Mouse (Mus musculus) neutrophil, adult 83 days (primary cell): ENCODE results near the gene Sh3bp2. TPM values are rescaled to one million over a fixed set of nuclear protein-coding genes. Genes with fewer than 3 reads are reported as not detected.

Experiments used
- total RNA-seq, 2 experiments: library from RNA; stranded (reverse); gene quantifications; one replicate each; pipeline ENCODE4 v1.2.4; 2023

Gene Sh3bp2
- total RNA-seq, result 10 to 100 TPM; 69.0 to 73.2 TPM

DNA sequence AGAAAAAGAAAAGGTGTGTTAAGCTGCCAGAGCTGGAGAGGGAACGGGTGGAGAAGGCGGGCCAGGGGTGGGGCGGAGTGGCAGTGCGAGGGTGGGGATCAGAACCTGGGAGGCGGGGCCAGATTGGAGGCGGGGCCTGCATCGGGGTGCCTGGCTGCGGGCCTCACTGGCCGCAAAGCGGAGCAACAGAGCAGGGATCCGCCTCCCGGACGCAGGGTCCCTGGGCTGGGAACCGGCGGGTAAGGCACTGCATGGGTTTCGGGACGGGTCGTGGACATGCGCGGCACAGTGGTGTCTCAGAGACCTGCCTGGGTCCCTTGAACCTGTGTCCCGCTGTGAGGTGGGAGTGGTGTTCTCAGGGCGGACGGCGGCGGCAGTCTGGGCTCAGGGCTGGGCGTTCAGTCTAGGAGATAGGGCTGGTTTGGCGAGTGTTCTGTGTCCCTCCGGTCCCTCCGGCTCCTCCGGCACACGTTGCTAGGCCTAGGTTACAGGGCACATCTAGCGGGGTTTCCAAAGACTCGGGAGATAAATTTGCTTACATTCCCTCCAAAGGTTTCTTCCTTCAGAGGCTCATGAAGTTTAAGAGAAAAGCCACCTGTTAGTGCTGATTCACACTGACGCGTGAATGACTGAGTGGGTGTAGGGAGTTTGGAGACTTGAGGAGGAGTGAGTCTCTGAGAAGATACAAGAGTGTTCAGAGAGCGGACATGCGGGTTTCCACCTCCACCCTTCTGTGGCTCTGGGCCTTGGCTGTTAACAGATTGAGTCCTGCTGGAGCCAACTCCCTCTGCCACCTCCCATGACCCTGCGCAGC is at the start of gene Sh3bp2:
Sh3bp2 (plus strand) TSS at position 176 of the 814 bp plus-strand sequence.

GRCm38 (mm10) chr5:34513466-34514217 is 12.0 kb upstream of the Sh3bp2 start, which contains the start of gene Tnip2:
TSS of gene Tnip2 (minus strand) at chr5:34513991.

DNA sequence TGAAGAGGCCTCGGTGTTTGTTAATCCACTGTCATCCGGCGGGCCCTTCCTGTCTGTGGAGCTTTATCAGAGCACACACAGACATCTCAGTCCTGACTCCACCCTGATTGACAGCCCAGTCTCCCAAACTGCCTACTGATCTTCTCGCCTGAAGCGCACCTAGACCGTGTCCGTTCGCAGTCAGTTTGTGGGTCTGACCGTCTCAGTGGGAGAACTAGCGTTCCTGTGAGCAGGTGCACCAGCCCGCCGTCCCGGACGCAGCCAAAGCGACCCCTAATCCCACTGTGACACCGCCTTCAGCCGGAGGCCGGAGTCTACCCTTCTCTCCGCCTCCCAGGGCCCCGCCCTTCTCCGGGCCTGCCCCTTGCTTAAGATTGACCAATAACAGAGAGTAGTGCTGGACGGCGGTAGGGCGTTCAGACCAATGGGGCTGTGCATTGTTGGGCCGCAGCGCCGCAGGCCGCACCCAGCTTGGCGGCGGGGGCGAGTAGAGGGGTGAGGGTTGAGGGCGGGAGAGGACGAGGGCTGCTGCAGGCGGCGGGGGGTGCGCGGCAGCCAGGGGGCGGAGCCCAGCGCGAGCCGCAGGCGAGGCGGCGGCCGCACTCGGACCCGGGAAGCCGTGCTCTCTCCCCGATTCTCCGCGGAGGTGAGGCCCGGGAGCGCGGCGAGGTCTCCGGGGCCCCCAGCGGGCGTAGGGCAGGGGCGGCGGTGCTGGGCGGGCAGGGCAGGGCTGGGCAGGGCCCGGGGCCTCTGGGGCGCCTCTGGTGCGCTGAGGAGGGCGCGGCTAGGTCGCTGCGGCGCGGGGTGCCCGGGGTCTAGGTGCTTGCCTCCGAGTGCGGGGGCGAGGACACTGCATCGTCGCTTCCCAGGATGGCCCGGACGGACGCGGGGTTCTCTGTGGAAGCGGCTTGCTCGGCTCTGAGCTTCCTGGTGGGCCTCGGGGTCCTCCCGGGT is 47.9 kb downstream of the Sh3bp2 start, which contains the start of gene Add1:
Add1 (plus strand) TSS at position 397 of the 954 bp plus-strand sequence.

Other genes starting within 250 kb of the Sh3bp2 start
- gene Zfyve28, start 237.4 kb upstream of the Sh3bp2 start, total RNA-seq, result 1 to 10 TPM; 2.5 to 3.0 TPM
- under 1 TPM; 0.31 to 0.38 TPM for gene Cfap99, start 237.2 kb upstream of the Sh3bp2 start, total RNA-seq
- 100 to 1,000 TPM; 111 to 117 TPM for gene Rnf4, start 189.5 kb upstream of the Sh3bp2 start, total RNA-seq
- 10 to 100 TPM; 42.8 to 43.8 TPM for gene Fam193a, start 155.9 kb upstream of the Sh3bp2 start, total RNA-seq
- 10 to 100 TPM; 10.6 to 12.2 TPM for gene Tnip2, start 11.8 kb upstream of the Sh3bp2 start, total RNA-seq
- 100 to 1,000 TPM; 190 to 241 TPM for gene Add1, start 47.8 kb downstream of the Sh3bp2 start, total RNA-seq
- 10 to 100 TPM; 53.9 to 55.8 TPM for gene Mfsd10, start 111.4 kb downstream of the Sh3bp2 start, total RNA-seq
- gene Nop14, start 134.3 kb downstream of the Sh3bp2 start, total RNA-seq, result 1 to 10 TPM; 6.8 to 7.6 TPM
- gene Grk4, start 134.5 kb downstream of the Sh3bp2 start, total RNA-seq, result 1 to 10 TPM; 3.4 to 3.5 TPM
- gene Htt, start 235.9 kb downstream of the Sh3bp2 start, total RNA-seq, result 10 to 100 TPM; 25.0 to 25.3 TPM